Mouse (Mus musculus): ENCODE measurements around the gene Zfp568.
"Not testable (repeated sequence)": the region's sequence is repeated elsewhere in the genome, so short reads cannot be mapped to it uniquely, and the experiment has no call there.

The Zfp568 gene

GRCm38 (mm10) chr7:29983690-29984380 is at the start of gene Zfp568:
TSS of gene Zfp568 (plus strand) at chr7:29983955.
- peak; percentile 94 for DNase-seq

- DNase-seq: no peak
These were observed 44.9 kb upstream of the Zfp568 start for GRCm38 (mm10) chr7:29938856-29939255.

- DNase-seq: no peak
These were observed 42.7 kb upstream of the Zfp568 start for GRCm38 (mm10) chr7:29941027-29941426.

- no peak for DNase-seq
These were observed 41.0 kb upstream of the Zfp568 start for GRCm38 (mm10) chr7:29942740-29943139.

GRCm38 (mm10) chr7:29943720-29944119 is 40.0 kb upstream of the Zfp568 start:
- DNase-seq: no peak

- no peak for DNase-seq
These were observed 39.6 kb upstream of the Zfp568 start for GRCm38 (mm10) chr7:29944201-29944600.

- DNase-seq: no peak
These were observed 30.7 kb upstream of the Zfp568 start for GRCm38 (mm10) chr7:29953086-29953485.

- peak; percentile 78 for DNase-seq
These were observed 30.0 kb upstream of the Zfp568 start, which contains the start of gene Zfp74 for GRCm38 (mm10) chr7:29953513-29954401. TSS of gene Zfp74 (minus strand) at chr7:29954089.

GRCm38 (mm10) chr7:29954731-29955130 is 29.0 kb upstream of the Zfp568 start:
- DNase-seq: peak; percentile 61

- DNase-seq: peak; percentile 22
These were observed 27.5 kb upstream of the Zfp568 start for GRCm38 (mm10) chr7:29956257-29956656.

- no peak for DNase-seq
These were observed 25.5 kb upstream of the Zfp568 start for GRCm38 (mm10) chr7:29958125-29958724.

- DNase-seq: no peak
These were observed 24.8 kb upstream of the Zfp568 start for GRCm38 (mm10) chr7:29959004-29959403.

- not testable (repeated sequence) for DNase-seq
These were observed 18.5 kb upstream of the Zfp568 start for GRCm38 (mm10) chr7:29965115-29965810.

GRCm38 (mm10) chr7:29970686-29971085 is 13.1 kb upstream of the Zfp568 start:
- DNase-seq: no peak

- no peak for DNase-seq
These were observed 3.0 kb upstream of the Zfp568 start for GRCm38 (mm10) chr7:29980761-29981160.

GRCm38 (mm10) chr7:29981455-29981854 is 2.3 kb upstream of the Zfp568 start:
- no peak for DNase-seq

- no peak for DNase-seq
These were observed 1.9 kb upstream of the Zfp568 start for GRCm38 (mm10) chr7:29981860-29982259.

GRCm38 (mm10) chr7:29982341-29982740 is 1.4 kb upstream of the Zfp568 start:
- no peak for DNase-seq

- no peak for DNase-seq
These were observed 824 bp upstream of the Zfp568 start for GRCm38 (mm10) chr7:29982931-29983330.

GRCm38 (mm10) chr7:29983340-29983689 is 440 bp upstream of the Zfp568 start:
- DNase-seq: no peak

- DNase-seq: no peak
These were observed 2.3 kb downstream of the Zfp568 start for GRCm38 (mm10) chr7:29986101-29986500.

GRCm38 (mm10) chr7:29987551-29987950 is 3.8 kb downstream of the Zfp568 start:
- no peak for DNase-seq

- no peak for DNase-seq
These were observed 5.3 kb downstream of the Zfp568 start for GRCm38 (mm10) chr7:29989031-29989430.

Measured in lung, postnatal 14 days (tissue).